Comparison of ENCODE assay signal across 16 mouse cellular contexts in genomic region chr4:82310924-82311734, GRCm38 (mm10).
A peak's percentile ranks its signal among the peaks of the same experiment; 100 is the strongest.
DNase-seq lines count a peak whose midpoint lies in the region; ATAC-seq lines count a peak whose summit lies in the region.
"Had no signal": no experiment of that assay in that cellular context is flagged by ENCODE, and none has a peak within 500 bp of the region (broad histone marks: within the 10 kb centered on the region; RNA-seq: fewer than 3 reads in every experiment).

No protein-coding gene starts in this region.

- ATAC-seq in heart, embryonic 14.5 days (ENCODE audit: insufficient number of reproducible peaks, insufficient read depth, low FRiP score, low read depth): no peak
- 0 out of 2 replicates have a peak, but pooled peaks have one; percentile 56 for ATAC-seq in limb, embryonic 12.5 days (ENCODE audit: insufficient number of reproducible peaks, insufficient read depth, low FRiP score, low TSS enrichment, low read depth)
- ATAC-seq in heart, embryonic 16.5 days (replicated peaks; ENCODE audit: extremely low read depth, insufficient read depth, low FRiP score): no peak
- ATAC-seq: forebrain, embryonic 15.5 days; inflammation-experienced regulatory T-cells, adult 6 months; liver, postnatal 0 days had no signal

- no peak for DNase-seq in heart, adult 11 months
- no peak for DNase-seq in limb, embryonic 10.5 days (ENCODE audit: low spot score)
- DNase-seq in skeletal muscle tissue, adult 2 months (ENCODE audit: low read depth, low spot score): peak; percentile 32
- no peak for DNase-seq in cerebellum, postnatal 14 days
- DNase-seq in adrenal gland, postnatal 14 days: no peak
- DNase-seq: adrenal gland, postnatal 25 days; cerebellum, postnatal 10 days; liver, postnatal 0 days; thymus, postnatal 14 days had no signal

- peak overlapping the region; percentile 17 for H3K4me2 ChIP-seq in heart, embryonic 14.5 days (ENCODE audit: low read length)
- no peak overlapping the region for H3K4me2 ChIP-seq in limb, embryonic 12.5 days
- H3K4me2 ChIP-seq in heart, embryonic 16.5 days (ENCODE audit: low read depth, low read length): peak overlapping the region; percentile 34; the same call in 1 of the 2 replicates
- H3K4me2 ChIP-seq: forebrain, embryonic 15.5 days had no signal

- 0 out of 2 replicates have a peak, but pooled peaks cover 3% of the 10 kb centered on the region for H3K9me3 ChIP-seq in heart, embryonic 14.5 days (ENCODE audit: control insufficient read depth, low read length)
- no peaks in the 10 kb centered on the region for H3K9me3 ChIP-seq in limb, embryonic 12.5 days
- H3K9me3 ChIP-seq in limb, embryonic 10.5 days (replicated peaks): no peaks in the 10 kb centered on the region
- H3K9me3 ChIP-seq in heart, embryonic 16.5 days (replicated peaks; ENCODE audit: control insufficient read depth, low read length): no peaks in the 10 kb centered on the region
- H3K9me3 ChIP-seq: forebrain, embryonic 15.5 days; hindbrain, embryonic 10.5 days had no signal

- 38% methylated on average over 11 of the region's 11 CpGs for WGBS in heart, embryonic 14.5 days
- WGBS in limb, embryonic 12.5 days: 42% methylated on average over 11 of the region's 11 CpGs
- 53% methylated on average over 11 of the region's 11 CpGs for WGBS in limb, embryonic 10.5 days
- WGBS in heart, embryonic 16.5 days: 36% methylated on average over 11 of the region's 11 CpGs

- H3K36me3 ChIP-seq in heart, embryonic 14.5 days (ENCODE audit: control insufficient read depth, insufficient read depth, low read length): peaks cover 48% of the 10 kb centered on the region
- peaks cover 40% of the 10 kb centered on the region for H3K36me3 ChIP-seq in limb, embryonic 12.5 days
- H3K36me3 ChIP-seq in limb, embryonic 10.5 days: peaks cover 23% of the 10 kb centered on the region
- H3K36me3 ChIP-seq in heart, embryonic 16.5 days (ENCODE audit: control insufficient read depth, insufficient read depth): peaks cover 15% of the 10 kb centered on the region

- peak overlapping the region; percentile 32; the same call in 1 of the 2 replicates for H3K9ac ChIP-seq in heart, embryonic 14.5 days (ENCODE audit: low read length)
- 0 out of 2 replicates have a peak overlapping the region, but pooled peaks have one; percentile 2 for H3K9ac ChIP-seq in limb, embryonic 12.5 days (replicated peaks)
- peak overlapping the region; percentile 64 for H3K9ac ChIP-seq in heart, embryonic 16.5 days (ENCODE audit: low read length)
- H3K9ac ChIP-seq: forebrain, embryonic 15.5 days; liver, postnatal 0 days had no signal

- no peak overlapping the region for H3K4me3 ChIP-seq in heart, embryonic 14.5 days (ENCODE audit: control insufficient read depth in 1 of 2, insufficient read depth in 1 of 2, low read depth in 1 of 2, low read length in 2 of 2)
- H3K4me3 ChIP-seq in limb, embryonic 12.5 days (replicated peaks): no peak overlapping the region
- no peak overlapping the region for H3K4me3 ChIP-seq in limb, embryonic 10.5 days
- H3K4me3 ChIP-seq in heart, embryonic 16.5 days (ENCODE audit: low read length): no peak overlapping the region
- H3K4me3 ChIP-seq: forebrain, embryonic 15.5 days; hindbrain, embryonic 10.5 days; megakaryocyte, embryonic 14.5 days had no signal

- no peaks in the 10 kb centered on the region for H3K27me3 ChIP-seq in heart, embryonic 14.5 days (ENCODE audit: control insufficient read depth, insufficient read depth, low read length)
- no peaks in the 10 kb centered on the region for H3K27me3 ChIP-seq in limb, embryonic 12.5 days
- H3K27me3 ChIP-seq in limb, embryonic 10.5 days (ENCODE audit: low read depth, poor library complexity, severe bottlenecking): no peaks in the 10 kb centered on the region
- H3K27me3 ChIP-seq in heart, embryonic 16.5 days (ENCODE audit: control insufficient read depth, insufficient read depth, low read length): no peaks in the 10 kb centered on the region
- H3K27me3 ChIP-seq: forebrain, embryonic 15.5 days; megakaryocyte, embryonic 14.5 days had no signal

- H3K4me1 ChIP-seq in heart, embryonic 14.5 days (ENCODE audit: control insufficient read depth in 2 of 2, insufficient read depth in 2 of 2, low read length in 2 of 2): peaks cover 4 to 34% of the 10 kb centered on the region in 2 experiments
- H3K4me1 ChIP-seq in limb, embryonic 12.5 days (replicated peaks): peaks cover 29% of the 10 kb centered on the region
- peaks cover 22% of the 10 kb centered on the region for H3K4me1 ChIP-seq in limb, embryonic 10.5 days
- H3K4me1 ChIP-seq in heart, embryonic 16.5 days (ENCODE audit: control insufficient read depth, insufficient read depth, low read length): peaks cover 23% of the 10 kb centered on the region
- H3K4me1 ChIP-seq: megakaryocyte, embryonic 14.5 days had no signal

- H3K27ac ChIP-seq in heart, embryonic 14.5 days (replicated peaks in 1 of 2; ENCODE audit: control insufficient read depth in 1 of 2, insufficient read depth in 1 of 2, low read depth in 2 of 2, low read length in 2 of 2): peak overlapping the region; percentile 75 to 89
- peak overlapping the region; percentile 54; the same call in 1 of the 2 replicates for H3K27ac ChIP-seq in limb, embryonic 12.5 days
- H3K27ac ChIP-seq in limb, embryonic 10.5 days: no peak overlapping the region
- H3K27ac ChIP-seq in heart, embryonic 16.5 days (ENCODE audit: low read length): peak overlapping the region; percentile 89
- H3K27ac ChIP-seq: forebrain, embryonic 15.5 days; hindbrain, embryonic 10.5 days had no signal

Comparison
In these comparisons a context has a peak if more than half of its experiments do, and no peak if none do; other contexts are left out.
1. H3K9ac ChIP-seq: peak in every context shown above with its lines; median percentile 64 in heart, embryonic 16.5 days; 32 in heart, embryonic 14.5 days; 2 in limb, embryonic 12.5 days.